Mouse (Mus musculus) ES-E14 (cell line): ENCODE results near the gene Swap70. TPM values are rescaled to one million over a fixed set of nuclear protein-coding genes. Genes with fewer than 3 reads are reported as not detected.

Source experiments
- DNase-seq: peaks from one replicate; pipeline ENCODE4 v3.0.0-alpha.2; 2013; ENCODE audit warnings: low read depth, low spot score
- H3K27ac ChIP-seq: 2 replicates; pipeline ENCODE4 v1.5.1; 2012; ENCODE audit warnings: low read depth, mild to moderate bottlenecking, low read length, moderate library complexity, mixed read lengths; ENCODE audit not compliant: poor library complexity, insufficient read depth, severe bottlenecking
- H3K36me3 ChIP-seq: 2 replicates; pipeline ENCODE4 v1.6.1; 2012; ENCODE audit warnings: mild to moderate bottlenecking, low read length, moderate library complexity, mixed read lengths; ENCODE audit not compliant: control insufficient read depth, poor library complexity, insufficient read depth, severe bottlenecking
- H3K4me1 ChIP-seq, 2 experiments: fragments of 150-350 bp in 1 of 2; sonication (generic) in 1 of 2; 2 replicates each; pipeline ENCODE4 v1.6.1; 2012; ENCODE audit warnings: low read length in 2 of 2, mild to moderate bottlenecking in 1 of 2, mixed read lengths in 1 of 2; ENCODE audit not compliant: control insufficient read depth in 2 of 2, insufficient read depth in 2 of 2, poor library complexity in 1 of 2
- H3K4me3 ChIP-seq, 2 experiments: fragments of 150-350 bp in 1 of 2; sonication (generic) in 1 of 2; 2 replicates each; pipeline ENCODE4 v1.5.1; 2012; ENCODE audit warnings: low read length in 2 of 2, low read depth in 1 of 2, mild to moderate bottlenecking in 1 of 2, mixed read lengths in 1 of 2; ENCODE audit not compliant: insufficient read depth in 1 of 2, poor library complexity in 1 of 2, severe bottlenecking in 1 of 2
- H3K9ac ChIP-seq: 2 replicates; pipeline ENCODE4 v1.6.1; 2012; ENCODE audit warnings: low read depth, mild to moderate bottlenecking, low read length, mixed read lengths; ENCODE audit not compliant: poor library complexity, insufficient read depth, severe bottlenecking
- H3K9me3 ChIP-seq: fragments of 150-350 bp; sonication (generic); 2 replicates; pipeline ENCODE4 v1.6.1; 2012; ENCODE audit warnings: low read depth, mild to moderate bottlenecking, low read length; ENCODE audit not compliant: control insufficient read depth, insufficient read depth
- CHD2 ChIP-seq: IDR thresholded peaks from 2 replicates; pipeline ENCODE4 v1.6.1; 2014; ENCODE audit warnings: mild to moderate bottlenecking, low read depth, low read length, inconsistent platforms
- HCFC1 ChIP-seq: IDR thresholded peaks from 2 replicates; pipeline ENCODE4 v1.6.1; 2012; ENCODE audit warnings: low read length, inconsistent platforms, borderline replicate concordance; ENCODE audit not compliant: insufficient read depth
- MAFK ChIP-seq: IDR thresholded peaks from 2 replicates; pipeline ENCODE4 v1.6.1; 2014; ENCODE audit warnings: mild to moderate bottlenecking, low read depth, low read length, inconsistent platforms; ENCODE audit not compliant: insufficient read depth
- ZC3H11A ChIP-seq: IDR thresholded peaks from 2 replicates; pipeline ENCODE4 v1.6.1; 2012; ENCODE audit warnings: low read depth, mild to moderate bottlenecking, inconsistent platforms, low read length, borderline replicate concordance
- ZNF384 ChIP-seq: IDR thresholded peaks from 2 replicates; pipeline ENCODE4 v1.6.1; 2012; ENCODE audit warnings: low read depth, low read length, inconsistent platforms
- in situ Hi-C, 2 experiments: fragments of 600-800 bp; cut with MboI; formaldehyde crosslinking; loops; one replicate each; pipeline ENCODE4 v1.15.1; 2025; ENCODE audit warnings: low sequenced_read_pairs in 2 of 2, inconsistent platforms in 1 of 2; ENCODE audit not compliant: unreplicated experiment in 2 of 2
- total RNA-seq: library from RNA; depleted of rRNA; stranded (reverse); fragments of 300-350 nt; gene quantifications from 2 replicates; pipeline ENCODE4 v1.2.3, GENCODE M21; 2012

Swap70 gene
- total RNA-seq, 1 experiment: 28.7 TPM

DNA sequence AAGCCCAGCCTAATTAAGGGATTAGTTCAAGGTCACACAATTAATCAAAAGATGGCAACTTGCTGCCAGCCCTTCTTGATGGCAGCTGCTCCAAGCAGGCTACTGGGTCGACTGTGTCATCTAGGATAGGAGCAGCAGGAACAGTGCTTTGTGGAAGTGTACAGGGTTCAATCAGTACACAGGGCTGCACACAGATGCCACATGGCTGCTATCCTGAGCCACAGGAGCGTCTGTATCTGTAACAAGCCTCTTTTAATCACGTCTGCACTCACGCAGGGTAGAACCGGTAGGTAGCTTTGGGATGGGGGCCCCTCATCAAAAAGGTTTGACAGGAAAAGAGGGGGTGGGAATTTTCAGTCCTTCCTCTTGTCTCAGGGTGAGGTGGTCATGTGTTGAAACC, 84.8 kb downstream of the Swap70 start:
- H3K9me3 ChIP-seq: no peaks in the 10 kb centered on the region
- H3K4me3 ChIP-seq: no peak overlapping the region
- TF ChIP-seq CHD2: no peak
- no peak for TF ChIP-seq ZC3H11A
- TF ChIP-seq HCFC1: no peak
- TF ChIP-seq MAFK: no peak
- peaks cover 7% of the 10 kb centered on the region; the same call in 1 of the 2 replicates for H3K36me3 ChIP-seq
- H3K27ac ChIP-seq: no peak overlapping the region
- in situ Hi-C loops: no loop called here
- DNase-seq: no peak
- no peak overlapping the region for H3K9ac ChIP-seq
- no peaks in the 10 kb centered on the region for H3K4me1 ChIP-seq

DNA sequence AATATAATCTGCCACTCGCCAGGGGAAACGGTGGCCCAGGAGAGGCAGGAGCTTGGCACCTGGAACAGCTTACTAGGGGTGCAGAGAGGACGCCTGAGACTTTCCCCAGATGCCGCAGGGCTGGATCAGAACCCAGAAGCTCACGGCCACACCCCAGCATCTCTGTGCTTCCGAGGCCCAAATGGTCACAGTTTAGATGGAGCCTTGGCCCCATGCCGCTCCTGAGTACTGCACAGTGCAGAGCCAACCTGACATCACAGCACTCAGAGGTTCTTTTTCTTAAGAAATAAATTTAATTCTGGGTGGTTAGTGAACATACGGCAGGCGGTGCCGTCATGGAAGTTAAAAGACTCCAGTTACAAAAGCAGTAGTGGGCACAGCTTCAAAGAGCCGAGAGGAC, 86.2 kb downstream of the Swap70 start:
- no peak overlapping the region for H3K27ac ChIP-seq
- H3K9me3 ChIP-seq: no peaks in the 10 kb centered on the region
- H3K4me3 ChIP-seq: no peak overlapping the region
- H3K36me3 ChIP-seq: peaks cover 8% of the 10 kb centered on the region; the same call in 1 of the 2 replicates
- no peaks in the 10 kb centered on the region for H3K4me1 ChIP-seq
- in situ Hi-C loops: no loop called here
- H3K9ac ChIP-seq: no peak overlapping the region
- DNase-seq: no peak
- TF ChIP-seq MAFK (no peak), ZC3H11A (no peak), HCFC1 (no peak), CHD2 (no peak), ZNF384 (no peak)

DNA sequence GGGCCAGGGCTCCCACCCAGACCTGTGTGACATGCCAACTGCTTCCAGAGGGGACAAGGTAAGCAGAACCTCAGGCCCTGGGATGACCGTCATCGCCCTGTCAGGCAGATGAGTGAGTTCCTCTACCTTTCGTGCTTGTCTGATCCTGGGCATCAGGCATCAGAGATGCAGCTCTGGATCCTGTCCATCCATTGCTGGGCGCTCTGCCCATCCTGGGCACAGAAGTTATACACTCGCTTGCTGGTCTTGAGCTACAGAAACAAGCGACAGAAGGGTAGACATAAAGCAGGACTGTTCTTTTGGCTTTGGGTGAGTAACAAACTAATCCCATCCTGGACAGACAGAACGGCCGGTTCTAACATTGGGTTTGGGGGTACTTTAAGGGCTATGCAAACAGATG, 87.7 kb downstream of the Swap70 start:
- no peak overlapping the region for H3K9ac ChIP-seq
- H3K9me3 ChIP-seq: no peaks in the 10 kb centered on the region
- H3K27ac ChIP-seq: no peak overlapping the region
- DNase-seq: no peak
- in situ Hi-C loops: no loop called here
- H3K4me1 ChIP-seq: no peaks in the 10 kb centered on the region
- H3K36me3 ChIP-seq: peaks cover 10% of the 10 kb centered on the region; the same call in 1 of the 2 replicates
- TF ChIP-seq HCFC1: no peak
- TF ChIP-seq MAFK: no peak
- TF ChIP-seq ZNF384: no peak
- TF ChIP-seq ZC3H11A: no peak
- TF ChIP-seq CHD2: no peak
- no peak overlapping the region for H3K4me3 ChIP-seq

DNA sequence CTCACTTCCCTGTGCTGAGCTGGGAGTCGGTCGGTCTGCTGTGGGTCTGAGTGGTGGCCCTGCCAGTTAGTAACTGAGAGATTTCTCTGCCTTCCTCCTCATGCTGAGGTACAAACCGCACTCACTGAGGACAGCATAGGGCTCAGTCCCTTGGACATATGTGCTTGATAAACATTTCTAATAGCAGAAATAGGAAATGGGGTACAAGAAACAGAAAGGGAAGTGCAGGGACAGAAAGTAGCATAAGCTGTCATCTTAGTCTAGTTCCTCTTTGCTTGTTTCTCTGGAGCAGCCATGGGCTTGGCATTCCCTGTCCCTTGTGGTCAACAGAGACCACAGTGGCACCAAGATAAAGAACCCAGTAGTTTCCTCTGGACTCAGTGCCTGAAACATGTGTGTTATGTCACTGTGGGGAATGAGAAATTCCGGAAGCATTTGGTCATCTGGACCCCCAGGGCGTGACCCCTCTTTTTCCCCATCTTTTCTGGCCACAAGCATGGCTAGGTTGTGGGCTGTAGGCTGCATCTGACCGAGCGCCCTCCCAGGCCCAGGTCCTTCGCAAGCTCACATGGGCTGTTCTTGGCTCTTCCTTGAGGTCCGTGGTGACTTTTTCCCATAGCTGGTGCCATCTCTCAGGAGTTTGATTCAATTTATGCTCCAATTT, 92.0 kb downstream of the Swap70 start:
- Histone ChIP-seq H3K27ac (no peak overlapping the region), H3K9ac (no peak overlapping the region), H3K9me3 (no peaks in the 10 kb centered on the region), H3K4me3 (no peak overlapping the region), H3K36me3 (peaks cover 14% of the 10 kb centered on the region; the same call in 1 of the 2 replicates), H3K4me1 (no peaks in the 10 kb centered on the region)
- TF ChIP-seq ZNF384: no peak
- TF ChIP-seq HCFC1: no peak
- no peak for TF ChIP-seq CHD2
- TF ChIP-seq ZC3H11A: no peak
- TF ChIP-seq MAFK: no peak
- no peak for DNase-seq
- in situ Hi-C loops: no loop called here
